Mouse (Mus musculus) left cerebral cortex, adult 6 months (tissue): Measurements from ENCODE around the gene Ipo4. TPM values are rescaled to one million over a fixed set of nuclear protein-coding genes. Genes with fewer than 3 reads are reported as not detected.

Experiments
- polyA plus RNA-seq: library from polyadenylated mRNA; unstranded; fragments of <200 nt; fragmentation: Nextera tagmentation; gene quantifications from 2 replicates; pipeline ENCODE4 v1.2.3, GENCODE M21; 2021

Gene Ipo4
- polyA plus RNA-seq, 1 experiment from 2014 or later = 51.1 TPM

Other genes starting within 250 kb of the Ipo4 start
- 15.8 and 18.1 TPM in 2 replicates for gene Dhrs4, start 157.2 kb downstream of the Ipo4 start, polyA plus RNA-seq
- gene Carmil3, start 145.3 kb downstream of the Ipo4 start, polyA plus RNA-seq = 1.8 and 2.5 TPM in 2 replicates
- 154 and 195 TPM in 2 replicates for gene Cpne6, start 125.5 kb downstream of the Ipo4 start, polyA plus RNA-seq
- 0.05 TPM in 1 of 2 replicates, not detected in the other for gene Nrl, start 111.0 kb downstream of the Ipo4 start, polyA plus RNA-seq
- gene Pck2, start 95.7 kb downstream of the Ipo4 start, polyA plus RNA-seq = 19.1 and 25.6 TPM in 2 replicates
- gene Dcaf11, start 76.0 kb downstream of the Ipo4 start, polyA plus RNA-seq = 53.7 and 76.2 TPM in 2 replicates
- 0.48 TPM in 1 of 2 replicates, not detected in the other for gene A730061H03Rik, start 75.6 kb downstream of the Ipo4 start, polyA plus RNA-seq
- not detected in 2 replicates for gene Fitm1, start 60.3 kb downstream of the Ipo4 start, polyA plus RNA-seq
- 49.1 and 53.6 TPM in 2 replicates for gene Psme1, start 57.8 kb downstream of the Ipo4 start, polyA plus RNA-seq
- gene Emc9, start 50.7 kb downstream of the Ipo4 start, polyA plus RNA-seq = 112 and 145 TPM in 2 replicates
- 98.6 and 102 TPM in 2 replicates for gene Psme2, start 44.8 kb downstream of the Ipo4 start, polyA plus RNA-seq
- 7.8 and 9.4 TPM in 2 replicates for gene Rnf31, start 44.2 kb downstream of the Ipo4 start, polyA plus RNA-seq
- 4.2 and 4.3 TPM in 2 replicates for gene Irf9, start 32.4 kb downstream of the Ipo4 start, polyA plus RNA-seq
- 0.65 and 1.0 TPM in 2 replicates for gene Rec8, start 17.9 kb downstream of the Ipo4 start, polyA plus RNA-seq
- 0.55 TPM in 1 of 2 replicates, not detected in the other for gene Gm49378, start 1.9 kb upstream of the Ipo4 start, polyA plus RNA-seq
- 24.9 and 28.7 TPM in 2 replicates for gene Tm9sf1, start 7.8 kb upstream of the Ipo4 start, polyA plus RNA-seq
- 0.11 and 0.22 TPM in 2 replicates for gene Tssk4, start 14.2 kb upstream of the Ipo4 start, polyA plus RNA-seq
- gene Mdp1, start 24.6 kb upstream of the Ipo4 start, polyA plus RNA-seq = 55.6 and 68.7 TPM in 2 replicates
- gene Gmpr2, start 36.0 kb upstream of the Ipo4 start, polyA plus RNA-seq = 21.2 and 26.0 TPM in 2 replicates
- 603 and 676 TPM in 2 replicates for gene Nedd8, start 36.2 kb upstream of the Ipo4 start, polyA plus RNA-seq
- 12.0 and 12.5 TPM in 2 replicates for gene Tinf2, start 45.9 kb upstream of the Ipo4 start, polyA plus RNA-seq
- gene Tgm1, start 78.0 kb upstream of the Ipo4 start, polyA plus RNA-seq = not detected in 2 replicates
- gene Rabggta, start 86.3 kb upstream of the Ipo4 start, polyA plus RNA-seq = 37.3 and 41.7 TPM in 2 replicates
- 121 and 123 TPM in 2 replicates for gene Dhrs1, start 109.7 kb upstream of the Ipo4 start, polyA plus RNA-seq
- gene Nop9, start 109.7 kb upstream of the Ipo4 start, polyA plus RNA-seq = 7.6 and 7.7 TPM in 2 replicates
- 4.6 and 5.6 TPM in 2 replicates for gene Cideb, start 122.5 kb upstream of the Ipo4 start, polyA plus RNA-seq
- gene Ltb4r2, start 125.5 kb upstream of the Ipo4 start, polyA plus RNA-seq = 0.40 and 0.45 TPM in 2 replicates
- gene Ltb4r1, start 130.0 kb upstream of the Ipo4 start, polyA plus RNA-seq = not detected in 2 replicates
- gene Adcy4, start 148.1 kb upstream of the Ipo4 start, polyA plus RNA-seq = 1.2 and 2.1 TPM in 2 replicates
- 0.34 TPM in 1 of 2 replicates, not detected in the other for gene Ripk3, start 152.9 kb upstream of the Ipo4 start, polyA plus RNA-seq
- gene Nfatc4, start 187.2 kb upstream of the Ipo4 start, polyA plus RNA-seq = 0.15 and 0.23 TPM in 2 replicates
- 0.48 and 0.84 TPM in 2 replicates for gene Nynrin, start 218.1 kb upstream of the Ipo4 start, polyA plus RNA-seq
- gene Cbln3, start 248.4 kb upstream of the Ipo4 start, polyA plus RNA-seq = 0.06 and 0.11 TPM in 2 replicates
- 2.4 and 2.6 TPM in 2 replicates for gene Khnyn, start 249.0 kb upstream of the Ipo4 start, polyA plus RNA-seq